Mouse (Mus musculus): ENCODE results near the gene Klf3.

- TF ChIP-seq CTCF (IDR thresholded peaks at IDR 0.05; ENCODE audit: insufficient read depth, low read length): no peak
- no peak for TF ChIP-seq POLR2A (IDR thresholded peaks at IDR 0.05; ENCODE audit: borderline replicate concordance, extremely low read depth, low read depth, low read length)
Measured at GRCm38 (mm10) chr5:64771619-64772018, 31.6 kb upstream of the Klf3 start.
